Mouse (Mus musculus) T-helper 1 cell (primary cell): ENCODE measurements at regions not wholly inside any gene's neighbourhood (a gene's known extent, or its start where the extent isn't known, plus 50 kb on each side); places are given as distances from the start of the nearest gene placed in this dataset.

Experiments used
- in situ Hi-C: fragments of 300-600 bp; cut with MboI, MseI; formaldehyde crosslinking; loops from one replicate; pipeline ENCODE4 v1.15.1; 2025; ENCODE audit warnings: high pct_unique_total_duplicates

- in situ Hi-C loops: loop anchor here (5.0 kb wide), 1 partner anchor 56 kb away; no protein-coding TSS in a partner anchor
These were observed 145.0 kb downstream of the 9530068E07Rik start for GRCm38 (mm10) chr11:52541210-52541609.

- in situ Hi-C loops: no loop called here
These were observed 155.2 kb downstream of the 9530068E07Rik start for GRCm38 (mm10) chr11:52551451-52551850.

GRCm38 (mm10) chr11:52552860-52553259 is 156.6 kb downstream of the 9530068E07Rik start:
- in situ Hi-C loops: no loop called here

- in situ Hi-C loops: no loop called here
These were observed 161.6 kb downstream of the 9530068E07Rik start for GRCm38 (mm10) chr11:52557836-52558235.

GRCm38 (mm10) chr11:52558782-52559181 is 162.6 kb downstream of the 9530068E07Rik start:
- in situ Hi-C loops: no loop called here

- in situ Hi-C loops: no loop called here
These were observed 165.1 kb downstream of the 9530068E07Rik start for GRCm38 (mm10) chr11:52561281-52561680.

- in situ Hi-C loops: no loop called here
These were observed 169.2 kb downstream of the 9530068E07Rik start for GRCm38 (mm10) chr11:52565457-52565856.

GRCm38 (mm10) chr11:52566026-52566425 is 169.8 kb downstream of the 9530068E07Rik start:
- in situ Hi-C loops: no loop called here

GRCm38 (mm10) chr11:52567945-52568687 is 171.9 kb downstream of the 9530068E07Rik start:
- in situ Hi-C loops: no loop called here

GRCm38 (mm10) chr11:52568794-52569193 is 172.6 kb downstream of the 9530068E07Rik start:
- in situ Hi-C loops: no loop called here

GRCm38 (mm10) chr11:52569759-52570158 is 173.5 kb downstream of the 9530068E07Rik start:
- in situ Hi-C loops: no loop called here

- in situ Hi-C loops: no loop called here
These were observed 182.2 kb downstream of the 9530068E07Rik start for GRCm38 (mm10) chr11:52578471-52578870.

- in situ Hi-C loops: no loop called here
These were observed 183.6 kb downstream of the 9530068E07Rik start for GRCm38 (mm10) chr11:52579764-52580377.

- in situ Hi-C loops: no loop called here
These were observed 172.7 kb upstream of the Fstl4 start for GRCm38 (mm10) chr11:52591596-52592180.

GRCm38 (mm10) chr11:52594092-52594491 is 170.3 kb upstream of the Fstl4 start:
- in situ Hi-C loops: no loop called here

- in situ Hi-C loops: no loop called here
These were observed 163.2 kb upstream of the Fstl4 start for GRCm38 (mm10) chr11:52601196-52601595.

- in situ Hi-C loops: no loop called here
These were observed 162.3 kb upstream of the Fstl4 start for GRCm38 (mm10) chr11:52602061-52602561.

GRCm38 (mm10) chr11:52602796-52603195 is 161.6 kb upstream of the Fstl4 start:
- in situ Hi-C loops: no loop called here

- in situ Hi-C loops: no loop called here
These were observed 153.7 kb upstream of the Fstl4 start for GRCm38 (mm10) chr11:52610681-52611165.

- in situ Hi-C loops: no loop called here
These were observed 148.8 kb upstream of the Fstl4 start for GRCm38 (mm10) chr11:52615622-52616021.

- in situ Hi-C loops: no loop called here
These were observed 145.8 kb upstream of the Fstl4 start for GRCm38 (mm10) chr11:52618646-52619045.

- in situ Hi-C loops: no loop called here
These were observed 141.6 kb upstream of the Fstl4 start for GRCm38 (mm10) chr11:52622861-52623260.
